Mouse (Mus musculus): Measurements from ENCODE around the gene Gm28047.
"Not testable (repeated sequence)": the region's sequence is repeated elsewhere in the genome, so short reads cannot be mapped to it uniquely, and the experiment has no call there.

Gene Gm28047

GRCm38 (mm10) chr15:102624970-102625686 is at the start of gene Gm28047, which contains the start of gene Atf7:
Gene Gm28047 (minus strand): TSS chr15:102625067.
Gene Atf7 (minus strand): TSS chr15:102625464.
- DNase-seq (ENCODE audit: low read depth, low spot score) = peak; percentile 99

GRCm38 (mm10) chr15:102673548-102673947 is 48.7 kb upstream of the Gm28047 start:
- peak; percentile 47 for DNase-seq (ENCODE audit: low read depth, low spot score)

GRCm38 (mm10) chr15:102672215-102673071 is 47.6 kb upstream of the Gm28047 start, which contains the start of gene Atp5g2:
Gene Atp5g2 (minus strand): TSS chr15:102672352.
- peak; percentile 72 for DNase-seq (ENCODE audit: low read depth, low spot score)

- DNase-seq (ENCODE audit: low read depth, low spot score) = peak; percentile 64
Observed at GRCm38 (mm10) chr15:102671721-102672214, 46.9 kb upstream of the Gm28047 start.

- peak; percentile 97 for DNase-seq (ENCODE audit: low read depth, low spot score)
Observed at GRCm38 (mm10) chr15:102670767-102671575, 46.1 kb upstream of the Gm28047 start.

GRCm38 (mm10) chr15:102670281-102670680 is 45.4 kb upstream of the Gm28047 start:
- DNase-seq (ENCODE audit: low read depth, low spot score) = no peak

- no peak for DNase-seq (ENCODE audit: low read depth, low spot score)
Observed at GRCm38 (mm10) chr15:102669571-102669970, 44.7 kb upstream of the Gm28047 start.

- peak; percentile 34 for DNase-seq (ENCODE audit: low read depth, low spot score)
Observed at GRCm38 (mm10) chr15:102665494-102665893, 40.6 kb upstream of the Gm28047 start.

- no peak for DNase-seq (ENCODE audit: low read depth, low spot score)
Observed at GRCm38 (mm10) chr15:102663825-102664224, 39.0 kb upstream of the Gm28047 start.

- DNase-seq (ENCODE audit: low read depth, low spot score) = not testable (repeated sequence)
Observed at GRCm38 (mm10) chr15:102662601-102663000, 37.7 kb upstream of the Gm28047 start.

GRCm38 (mm10) chr15:102657926-102658381 is 33.1 kb upstream of the Gm28047 start:
- no peak for DNase-seq (ENCODE audit: low read depth, low spot score)

- no peak for DNase-seq (ENCODE audit: low read depth, low spot score)
Observed at GRCm38 (mm10) chr15:102656658-102657057, 31.8 kb upstream of the Gm28047 start.

GRCm38 (mm10) chr15:102651928-102652660 is 27.2 kb upstream of the Gm28047 start:
- DNase-seq (ENCODE audit: low read depth, low spot score) = not testable (repeated sequence)

- DNase-seq (ENCODE audit: low read depth, low spot score) = no peak
Observed at GRCm38 (mm10) chr15:102651107-102651506, 26.2 kb upstream of the Gm28047 start.

GRCm38 (mm10) chr15:102635817-102636216 is 10.9 kb upstream of the Gm28047 start:
- no peak for DNase-seq (ENCODE audit: low read depth, low spot score)

- no peak for DNase-seq (ENCODE audit: low read depth, low spot score)
Observed at GRCm38 (mm10) chr15:102634684-102635083, 9.8 kb upstream of the Gm28047 start.

- no peak for DNase-seq (ENCODE audit: low read depth, low spot score)
Observed at GRCm38 (mm10) chr15:102625687-102626055, 804 bp upstream of the Gm28047 start.

GRCm38 (mm10) chr15:102624291-102624969 is 437 bp downstream of the Gm28047 start:
- DNase-seq (ENCODE audit: low read depth, low spot score) = no peak

- no peak for DNase-seq (ENCODE audit: low read depth, low spot score)
Observed at GRCm38 (mm10) chr15:102623121-102623520, 1.7 kb downstream of the Gm28047 start.

- DNase-seq (ENCODE audit: low read depth, low spot score) = no peak
Observed at GRCm38 (mm10) chr15:102622536-102622935, 2.3 kb downstream of the Gm28047 start.
